Mouse (Mus musculus) neutrophil, adult 83 days (primary cell): ENCODE data around the gene Dzank1. TPM values are rescaled to one million over a fixed set of nuclear protein-coding genes. Genes with fewer than 3 reads are reported as not detected.

Source experiments
- total RNA-seq, 2 experiments: library from RNA; stranded (reverse); gene quantifications; one replicate each; pipeline ENCODE4 v1.2.4; 2023

The Dzank1 gene
- under 1 TPM in 1 of 2 experiments, not detected in 1; 0.59 TPM for total RNA-seq

DNA sequence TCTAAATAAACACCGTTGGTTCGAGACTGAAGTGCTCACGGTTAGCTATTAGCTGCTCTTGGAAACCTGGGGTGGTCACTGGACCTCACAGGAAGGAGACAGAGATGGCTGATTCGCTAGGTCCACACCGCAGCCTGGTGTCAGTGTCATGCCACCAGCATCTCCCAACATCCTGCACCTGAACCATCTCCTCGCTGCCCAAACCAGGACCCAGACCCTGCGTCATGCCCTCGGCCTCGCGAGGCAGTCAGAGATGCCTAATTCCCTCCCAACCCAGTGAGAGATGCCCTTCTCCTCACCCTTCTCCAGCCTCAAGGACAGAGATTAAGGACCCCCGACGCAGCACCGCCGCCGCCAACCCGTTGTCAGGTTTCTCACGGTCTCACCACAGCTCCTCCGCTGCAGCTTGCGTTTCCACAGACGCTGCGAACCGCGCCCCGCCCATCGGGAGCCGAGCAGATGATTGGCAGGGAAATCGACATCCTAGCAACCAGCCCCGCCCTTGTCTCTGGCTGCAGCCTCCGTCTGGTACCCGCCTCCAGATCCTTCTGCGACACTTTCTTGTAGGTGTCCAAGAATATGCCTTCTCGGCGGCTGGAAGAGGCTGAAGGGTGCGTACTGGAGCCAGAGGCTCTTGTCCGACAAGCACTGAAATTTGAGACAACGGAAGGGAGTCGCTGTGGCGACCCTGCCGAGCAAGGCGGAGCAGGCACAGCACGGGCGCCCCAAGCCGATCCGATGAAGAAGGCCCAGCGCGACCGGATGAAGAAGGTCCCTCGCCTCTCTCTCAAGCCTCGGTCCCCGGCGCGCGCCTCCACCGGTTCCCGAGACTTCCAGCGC is at the start of gene Dzank1, which contains the start of gene Polr3f:
Gene Dzank1, minus strand, starts transcription at position 434 of the 840 bp plus-strand sequence.
Gene Polr3f, plus strand, starts transcription at position 738 of the 840 bp plus-strand sequence.

GRCm38 (mm10) chr2:144555820-144556552 is 28.8 kb upstream of the Dzank1 start, which contains the start of gene Sec23b:
TSS of gene Sec23b (plus strand) at chr2:144556229.

GRCm38 (mm10) chr2:144550529-144550928 is 23.3 kb upstream of the Dzank1 start, which contains the start of gene Rbbp9:
TSS of gene Rbbp9 (minus strand) at chr2:144550869.

Other genes starting within 250 kb of the Dzank1 start
- gene Ovol2, start 195.3 kb downstream of the Dzank1 start, total RNA-seq: not detected
- gene Kat14, start 158.4 kb downstream of the Dzank1 start, total RNA-seq: 10 to 100 TPM; 18.5 to 18.7 TPM
- 1 to 10 TPM; 3.7 to 4.5 TPM for gene Pet117, start 158.4 kb downstream of the Dzank1 start, total RNA-seq
- 10 to 100 TPM; 13.9 to 14.1 TPM for gene Polr3f, start 304 bp upstream of the Dzank1 start, total RNA-seq
- gene Rbbp9, start 23.5 kb upstream of the Dzank1 start, total RNA-seq: 1 to 10 TPM; 2.8 to 2.9 TPM
- 10 to 100 TPM; 41.2 to 43.7 TPM for gene Sec23b, start 28.8 kb upstream of the Dzank1 start, total RNA-seq
- 1 to 10 TPM; 5.1 TPM for gene Smim26, start 66.6 kb upstream of the Dzank1 start, total RNA-seq
- 10 to 100 TPM in 1 of 2 experiments, 1 to 10 TPM in 1; 8.3 to 10.3 TPM for gene Dtd1, start 72.5 kb upstream of the Dzank1 start, total RNA-seq